Mouse (Mus musculus) gonadal fat pad, adult 2 months (tissue): ENCODE measurements at regions not wholly inside any gene's neighbourhood (a gene's known extent, or its start where the extent isn't known, plus 50 kb on each side); places are given as distances from the start of the nearest gene placed in this dataset.

ENCODE experiments used
- DNase-seq: peaks from one replicate; pipeline ENCODE4 v3.0.0-alpha.2; 2012; ENCODE audit warnings: low read depth

GRCm38 (mm10) chr1:57188796-57189319, 188.6 kb upstream of the 1700066M21Rik start:
- DNase-seq, result no peak

GRCm38 (mm10) chr1:57201274-57201673, 176.1 kb upstream of the 1700066M21Rik start:
- no peak for DNase-seq

GRCm38 (mm10) chr1:57204331-57204730, 173.1 kb upstream of the 1700066M21Rik start:
- no peak for DNase-seq

DNA sequence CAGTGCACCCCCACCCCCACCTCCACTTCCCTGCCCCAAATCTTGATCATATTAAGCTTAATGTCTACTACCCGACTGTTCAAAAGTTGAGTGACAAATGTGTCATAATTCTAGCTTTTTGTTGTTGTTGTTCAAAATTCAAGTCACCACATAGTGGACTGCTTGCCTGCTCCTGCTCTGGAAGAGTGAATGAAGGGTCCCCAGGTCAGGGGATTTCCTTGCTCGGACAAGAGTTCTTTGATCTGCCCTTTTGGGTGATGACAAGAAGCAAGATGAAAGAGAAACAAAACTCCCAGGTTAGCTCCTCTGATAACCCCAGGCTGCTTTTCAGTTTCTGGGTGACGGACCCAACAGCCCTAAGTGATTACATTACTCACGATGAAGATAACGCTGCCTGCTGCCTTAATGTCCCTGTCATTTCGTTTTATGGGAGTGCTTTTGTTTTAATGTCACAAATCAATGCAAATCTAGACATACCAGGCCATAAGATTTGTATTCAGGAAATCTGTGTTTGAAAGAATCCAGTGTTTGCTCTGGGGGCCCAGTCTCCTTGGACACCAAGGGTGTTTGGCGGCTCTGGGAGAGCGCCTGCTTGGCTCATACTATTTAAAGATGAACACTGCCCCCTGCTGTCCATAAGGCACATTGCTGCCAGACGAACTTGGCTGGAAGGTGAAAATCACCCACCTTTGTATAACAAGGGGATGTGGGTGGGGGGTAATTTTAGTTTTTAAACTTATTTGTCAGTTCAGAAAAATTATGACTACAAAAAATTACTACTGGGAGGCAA, 172.0 kb upstream of the 1700066M21Rik start:
- DNase-seq, result no peak

DNA sequence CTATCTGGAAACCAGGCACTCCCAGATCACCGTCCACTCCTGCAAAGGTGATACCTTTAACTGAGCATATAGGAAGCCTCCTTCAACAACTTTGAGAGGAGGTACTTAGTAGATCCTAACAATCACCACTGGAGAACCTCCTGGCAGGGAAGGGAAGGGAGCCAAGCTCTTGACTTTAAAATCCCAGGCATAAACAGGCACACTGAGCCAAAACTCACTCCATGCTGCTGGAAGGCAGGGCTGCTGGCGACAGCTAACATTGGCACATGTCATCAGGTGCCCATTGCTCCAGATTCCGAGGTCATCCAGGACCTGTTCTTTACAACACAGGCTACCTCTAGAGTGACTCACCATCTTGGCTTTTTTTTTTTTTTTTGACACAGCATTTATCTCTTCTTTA, 170.9 kb upstream of the 1700066M21Rik start:
- DNase-seq, result no peak

GRCm38 (mm10) chr1:57206944-57207343, 170.5 kb upstream of the 1700066M21Rik start:
- DNase-seq, result no peak

DNA sequence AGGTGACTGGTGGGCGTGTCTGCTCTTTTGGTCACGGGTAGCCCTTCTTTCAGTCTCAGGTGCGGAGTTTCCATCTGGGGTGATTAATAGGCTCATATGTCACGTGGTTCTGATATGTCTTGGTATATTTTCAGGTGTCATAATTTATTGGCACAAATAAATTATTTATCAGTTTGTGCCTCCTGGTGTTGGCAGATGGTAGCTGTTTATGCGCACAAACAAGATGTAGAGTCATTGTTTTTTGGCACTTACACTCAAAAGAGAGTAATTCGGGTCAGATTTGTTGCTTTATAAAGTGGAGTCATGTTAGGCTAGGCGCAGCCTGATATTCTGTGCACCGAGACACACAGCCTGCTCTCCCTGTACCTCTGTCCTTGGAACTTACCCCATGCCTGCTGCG, 169.0 kb upstream of the 1700066M21Rik start:
- DNase-seq, result no peak

- no peak for DNase-seq
Observed at GRCm38 (mm10) chr1:57209281-57209680, 168.1 kb upstream of the 1700066M21Rik start.

DNA sequence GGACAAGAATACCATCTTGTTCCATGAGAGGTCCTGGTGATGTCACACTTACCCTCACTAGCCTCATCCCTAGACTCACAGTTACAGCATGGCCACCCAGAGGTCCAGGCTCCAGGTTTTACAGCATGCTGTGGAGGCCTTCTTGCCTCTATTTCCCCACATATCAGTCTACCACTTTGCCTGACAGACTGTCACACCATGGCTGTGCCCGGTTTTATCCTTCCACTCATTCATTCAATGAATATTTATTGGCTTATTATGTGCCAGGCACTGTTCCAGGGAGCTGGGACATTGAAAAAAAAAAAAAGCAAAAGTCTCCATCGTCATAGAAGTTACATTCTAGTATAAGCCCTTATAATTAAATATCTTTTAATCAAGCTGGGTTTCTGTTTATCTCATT, 166.4 kb upstream of the 1700066M21Rik start:
- no peak for DNase-seq

DNA sequence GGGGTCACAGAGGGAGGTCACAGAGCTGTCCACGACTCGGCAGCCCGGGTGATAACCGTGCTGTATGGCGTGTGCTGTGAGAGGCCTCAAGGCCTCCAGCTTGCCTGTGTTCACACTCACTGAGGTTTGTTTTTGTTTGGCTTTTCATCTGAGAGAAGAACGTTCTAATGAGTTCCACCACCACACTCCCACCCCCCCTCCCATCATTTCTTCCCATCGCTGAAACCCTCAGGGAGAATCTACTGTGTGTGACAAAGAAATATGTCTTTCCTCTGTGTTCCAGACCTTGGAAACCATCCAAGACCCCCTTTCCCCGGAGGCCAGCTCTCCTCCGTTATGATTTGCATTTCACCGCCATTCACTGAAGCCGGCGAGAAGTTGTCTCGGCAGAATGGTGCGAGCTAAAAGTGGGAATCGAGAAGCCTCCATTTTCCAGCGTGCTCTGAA, 164.0 kb upstream of the 1700066M21Rik start:
- DNase-seq, result no peak

- DNase-seq, result no peak
Observed at GRCm38 (mm10) chr1:57214266-57214665, 163.2 kb upstream of the 1700066M21Rik start.

DNA sequence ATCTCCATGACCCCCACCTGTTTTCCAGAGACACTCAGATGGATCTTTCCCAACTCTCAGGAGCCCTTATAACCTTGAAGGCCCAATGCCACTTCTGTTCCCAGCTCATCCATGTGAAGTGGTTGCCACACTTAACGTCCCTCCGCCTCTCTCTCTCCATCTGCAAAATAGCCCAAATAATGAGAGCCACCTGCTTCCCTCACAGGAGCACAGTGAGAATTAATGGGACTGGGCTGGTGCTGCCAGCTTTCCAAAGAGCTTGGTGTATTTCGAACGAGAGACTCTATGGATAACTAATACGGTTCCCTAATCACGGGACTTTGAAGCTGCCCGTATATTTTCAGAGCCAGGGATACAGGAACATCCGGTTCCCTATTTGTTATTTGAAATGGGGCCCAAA, 159.8 kb upstream of the 1700066M21Rik start:
- DNase-seq, result no peak

DNA sequence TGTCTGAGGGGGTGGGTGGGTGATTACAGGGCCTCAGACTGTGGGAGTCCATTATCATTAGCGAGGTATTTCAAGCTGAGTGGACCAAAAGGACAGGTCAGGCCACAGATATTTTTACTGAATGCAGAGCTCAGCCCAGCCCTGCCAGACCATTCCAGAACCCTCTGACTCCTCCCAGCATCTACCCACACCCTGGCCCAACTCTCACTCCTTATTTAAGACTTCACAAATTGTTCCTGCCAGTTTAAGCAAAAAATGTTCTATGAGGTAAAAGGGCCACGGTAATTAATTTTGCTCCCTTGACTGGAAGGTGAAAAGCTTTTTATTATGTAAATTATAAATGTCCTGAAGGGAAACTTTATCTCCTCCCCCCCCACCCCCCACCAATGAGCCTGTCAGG, 159.3 kb upstream of the 1700066M21Rik start:
- no peak for DNase-seq

DNA sequence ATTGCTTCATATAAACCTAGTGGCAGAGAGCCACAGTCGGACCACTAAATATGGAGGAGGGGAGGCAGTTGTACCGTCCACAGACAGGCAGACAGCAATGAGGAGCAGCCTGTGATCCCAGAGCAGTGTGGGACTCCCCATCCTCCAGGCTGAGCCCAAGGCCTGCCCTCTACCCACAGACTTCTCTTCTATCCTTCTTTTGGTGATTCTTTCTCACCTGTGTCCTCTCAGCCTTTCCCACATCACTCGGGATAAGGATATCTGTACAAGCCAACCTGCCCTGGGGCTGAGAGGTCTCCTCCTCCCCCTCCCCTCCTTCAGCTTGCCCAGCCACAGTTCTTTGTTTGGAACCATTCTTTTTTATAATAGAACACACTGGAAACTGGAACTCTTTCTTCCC, 158.8 kb upstream of the 1700066M21Rik start:
- no peak for DNase-seq

- DNase-seq, result no peak
Observed at GRCm38 (mm10) chr1:57224425-57225104, 152.9 kb upstream of the 1700066M21Rik start.

- DNase-seq, result no peak
Observed at GRCm38 (mm10) chr1:57243607-57244408, 133.6 kb upstream of the 1700066M21Rik start.

GRCm38 (mm10) chr1:57259626-57260025, 117.8 kb upstream of the 1700066M21Rik start:
- DNase-seq, result no peak

- DNase-seq, result no peak
Observed at GRCm38 (mm10) chr1:57265012-57265760, 112.2 kb upstream of the 1700066M21Rik start.

- no peak for DNase-seq
Observed at GRCm38 (mm10) chr1:57266695-57267094, 110.7 kb upstream of the 1700066M21Rik start.

DNA sequence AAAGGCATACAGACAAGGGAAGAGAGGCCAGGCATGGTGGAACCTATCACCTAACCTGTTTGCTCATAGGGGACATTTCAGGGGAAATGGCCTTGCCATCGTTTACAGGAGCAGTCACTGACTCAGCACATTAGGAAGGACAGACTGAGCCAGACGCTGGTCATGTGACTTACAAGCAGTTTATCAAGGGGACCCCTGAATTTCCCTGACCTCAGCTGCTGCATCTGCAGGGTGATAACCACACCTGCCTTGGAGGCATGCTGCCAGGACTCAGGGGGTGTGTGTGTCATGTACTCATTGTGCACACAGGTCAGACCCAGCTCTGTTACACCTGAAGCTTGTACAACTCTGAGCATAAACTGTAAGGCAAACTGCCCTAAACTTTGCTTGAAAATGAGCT, 109.6 kb upstream of the 1700066M21Rik start:
- DNase-seq, result no peak

DNA sequence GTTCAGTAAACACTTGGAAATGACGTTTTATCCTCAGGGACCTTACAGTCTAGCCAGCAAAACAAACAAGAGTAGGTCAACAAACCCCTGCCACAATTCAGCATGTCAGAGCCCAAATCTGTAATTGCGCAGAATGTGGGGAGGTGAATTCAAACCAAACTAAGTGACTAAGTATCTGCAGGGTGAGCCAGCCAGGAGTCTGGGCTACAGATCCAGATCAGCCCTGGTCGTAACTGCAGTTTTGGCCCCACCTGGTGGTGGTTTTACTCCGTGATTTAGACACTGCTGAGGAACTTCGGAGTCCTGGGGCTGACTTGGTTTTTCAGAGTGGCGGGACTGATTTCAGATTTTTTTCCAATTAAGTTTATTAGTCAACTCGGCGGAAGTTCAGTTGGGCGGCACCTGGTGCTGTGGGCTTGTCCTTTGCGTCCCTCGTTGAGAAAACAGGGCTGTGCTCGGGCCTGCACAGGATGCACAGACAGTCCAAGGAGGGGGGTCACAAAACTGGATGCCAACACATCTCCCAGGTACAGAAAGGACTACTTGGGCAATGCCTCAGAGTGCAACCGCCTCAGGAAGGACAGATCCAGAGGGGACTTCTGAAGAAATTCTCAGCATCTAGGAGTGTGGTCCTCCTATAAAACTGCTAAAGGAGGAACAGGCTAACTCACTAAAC, 107.6 kb upstream of the 1700066M21Rik start:
- DNase-seq, result no peak
